8 mouse cellular contexts compared by ENCODE assay signal in genomic region chr3:104962141-104962611, GRCm38 (mm10). TPM values are rescaled to one million over a fixed set of nuclear protein-coding genes. Genes with fewer than 3 reads are reported as not detected.
DNase-seq lines count a peak whose midpoint lies in the region; ATAC-seq and TF ChIP-seq lines count a peak whose summit lies in the region.

No protein-coding gene starts in this region.

- no peak; the same call in 1 of the 2 replicates for ATAC-seq in liver, embryonic 11.5 days (replicated peaks; ENCODE audit: low FRiP score)

- no peaks in the 10 kb centered on the region for H3K9me3 ChIP-seq in liver, embryonic 11.5 days (ENCODE audit: control insufficient read depth, low read length)

- H3K27ac ChIP-seq in bone marrow macrophage, adult 2 months (ENCODE audit: insufficient read depth, low read depth, low read length), result no peak overlapping the region
- no peak overlapping the region for H3K27ac ChIP-seq in liver, embryonic 11.5 days (ENCODE audit: low read depth, low read length)
- H3K27ac ChIP-seq in olfactory bulb, adult 2 months (ENCODE audit: insufficient read depth, low read depth, low read length), result no peak overlapping the region

- no peak for TF ChIP-seq CTCF in bone marrow macrophage, adult 2 months (IDR thresholded peaks at IDR 0.05; ENCODE audit: low read depth, low read length)
- TF ChIP-seq CTCF in olfactory bulb, adult 2 months (IDR thresholded peaks at IDR 0.05; ENCODE audit: insufficient read depth, low read depth, low read length), result no peak

- peaks cover 73% of the 10 kb centered on the region for H3K27me3 ChIP-seq in liver, embryonic 11.5 days (replicated peaks; ENCODE audit: control insufficient read depth, insufficient read depth, low read length)

- H3K4me2 ChIP-seq in liver, embryonic 11.5 days, result peak overlapping the region; percentile 76

- peaks cover 9% of the 10 kb centered on the region for H3K4me1 ChIP-seq in bone marrow macrophage, adult 2 months (ENCODE audit: control insufficient read depth, insufficient read depth, low read length)
- H3K4me1 ChIP-seq in liver, embryonic 11.5 days (replicated peaks; ENCODE audit: control insufficient read depth, insufficient read depth, low read length), result peaks cover 22% of the 10 kb centered on the region
- H3K4me1 ChIP-seq in olfactory bulb, adult 2 months (ENCODE audit: control insufficient read depth, insufficient read depth, low read length), result peaks cover 14% of the 10 kb centered on the region

- TF ChIP-seq POLR2A in bone marrow macrophage, adult 2 months (IDR thresholded peaks at IDR 0.05; ENCODE audit: borderline replicate concordance, low read depth, low read length), result no peak
- no peak for TF ChIP-seq POLR2A in olfactory bulb, adult 2 months (IDR thresholded peaks at IDR 0.05; ENCODE audit: insufficient read depth, low read depth, low read length)

- peak overlapping the region; percentile 14; the same call in 1 of the 2 replicates for H3K9ac ChIP-seq in liver, embryonic 11.5 days (ENCODE audit: low read depth, low read length)

- WGBS in liver, embryonic 11.5 days, result 2% methylated on average over 31 of the region's 31 CpGs
- 1% methylated on average over 31 of the region's 31 CpGs for WGBS in olfactory bulb, adult 2 months

- H3K36me3 ChIP-seq in liver, embryonic 11.5 days (ENCODE audit: control insufficient read depth, insufficient read depth, low read length), result no peaks in the 10 kb centered on the region

- DNase-seq in embryo, embryonic 10.5 days (ENCODE audit: low spot score), result peak; percentile 63
- no peak for DNase-seq in embryo, embryonic 10 days (ENCODE audit: low spot score)
- DNase-seq in heart, postnatal 4 days, result peak; percentile 37
- DNase-seq in liver, embryonic 11.5 days (ENCODE audit: low spot score), result peak; percentile 52
- no peak for DNase-seq in cerebellum, adult 18-20 months
- DNase-seq in B cell, adult 2 months, result no peak

- peak overlapping the region; percentile 46 for H3K4me3 ChIP-seq in bone marrow macrophage, adult 2 months (ENCODE audit: insufficient read depth, low read length)
- H3K4me3 ChIP-seq in liver, embryonic 11.5 days (ENCODE audit: low read depth, low read length), result peak overlapping the region; percentile 52
- peak overlapping the region; percentile 40 for H3K4me3 ChIP-seq in olfactory bulb, adult 2 months (ENCODE audit: insufficient read depth, low read depth, low read length)

RNA-seq across cellular contexts. Expression of gene Wnt2b, which starts 0.5 kb away (rescaled TPM):
- not detected in 2 replicates for polyA plus RNA-seq in bone marrow macrophage, adult 2 months (2012; ENCODE audit: insufficient read depth, insufficient read length, missing spikeins)
- 1 to 10 TPM; 1.0 to 1.7 TPM for total RNA-seq in heart, postnatal 4 days (2021)
- polyA plus RNA-seq in liver, embryonic 11.5 days (2014; fragmentation: Nextera tagmentation; extraction: Ambion mirVana), result 0.52 and 0.73 TPM in 2 replicates
- polyA plus RNA-seq in olfactory bulb, adult 2 months (2012; ENCODE audit: insufficient read depth, insufficient read length, low replicate concordance, missing spikeins), result not detected in 2 replicates

Comparison
In these comparisons a context has a peak if more than half of its experiments do, and no peak if none do; other contexts are left out.
1. DNase-seq: peak in embryo, embryonic 10.5 days (single experiment), heart, postnatal 4 days (single experiment) and liver, embryonic 11.5 days (single experiment); none in embryo, embryonic 10 days (single experiment), cerebellum, adult 18-20 months (0 of 2) and B cell, adult 2 months (0 of 2).
2. Peak in every context shown above with its lines, with median percentiles within 50 percentile points of each other: H3K4me3 ChIP-seq.